17 mouse cellular contexts compared by ENCODE assay signal in the genomic region with DNA sequence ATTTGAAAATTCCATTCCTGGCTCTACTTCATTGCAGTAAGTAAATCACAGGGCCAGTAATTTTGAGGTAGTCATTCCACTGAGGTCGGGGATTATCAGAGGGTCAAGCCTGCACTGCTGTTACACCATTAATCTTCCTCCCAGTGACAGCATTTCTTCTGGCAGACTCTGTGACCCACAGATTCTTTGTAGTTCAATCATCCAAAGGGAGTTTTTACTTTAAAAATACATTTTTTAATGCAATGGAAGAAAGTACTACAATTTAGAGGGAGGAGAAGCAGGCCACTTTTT.
DNase-seq lines count a peak whose midpoint lies in the region; ATAC-seq and TF ChIP-seq lines count a peak whose summit lies in the region.
"Had no signal": no experiment of that assay in that cellular context is flagged by ENCODE, and none has a peak within 500 bp of the region (broad histone marks: within the 10 kb centered on the region; RNA-seq: fewer than 3 reads in every experiment).

No protein-coding gene starts in this region.

- TF ChIP-seq CTCF in lung, adult 2 months (IDR thresholded peaks at IDR 0.05; ENCODE audit: insufficient read depth, low read length) = no peak

- WGBS in forebrain, embryonic 12.5 days = 46% methylated on average over 1 of the region's 1 CpGs
- 73% methylated on average over 1 of the region's 1 CpGs for WGBS in forebrain, embryonic 14.5 days
- WGBS in limb, embryonic 14.5 days = 13% methylated on average over 1 of the region's 1 CpGs
- WGBS in limb, embryonic 10.5 days = 9% methylated on average over 1 of the region's 1 CpGs
- 22% methylated on average over 1 of the region's 1 CpGs for WGBS in lung, adult 2 months

- no peak overlapping the region for H3K27ac ChIP-seq in forebrain, embryonic 12.5 days
- no peak overlapping the region; the same call in 1 of the 2 replicates for H3K27ac ChIP-seq in forebrain, embryonic 14.5 days (ENCODE audit: low read depth, low read length)
- no peak overlapping the region for H3K27ac ChIP-seq in limb, embryonic 14.5 days (replicated peaks; ENCODE audit: low read depth, low read length)
- no peak overlapping the region for H3K27ac ChIP-seq in limb, embryonic 10.5 days
- H3K27ac ChIP-seq: heart, embryonic 13.5 days; limb, embryonic 13.5 days; midbrain, embryonic 13.5 days; stomach, postnatal 0 days had no signal

- DNase-seq in forebrain, embryonic 14.5 days (ENCODE audit: low spot score) = no peak
- DNase-seq in limb, embryonic 14.5 days (ENCODE audit: low spot score) = peak; percentile 4
- DNase-seq in limb, embryonic 10.5 days (ENCODE audit: low spot score) = no peak
- DNase-seq in embryo, embryonic 9.5 days (ENCODE audit: extremely low spot score) = peak; percentile 28
- DNase-seq in yolk sac, embryonic 10.5 days (ENCODE audit: low spot score) = peak; percentile 6
- no peak for DNase-seq in lung, adult 2 months
- DNase-seq: cerebellum, adult 11-12 months; cerebellum, postnatal 36 days; lung, postnatal 4 days; right cerebral cortex, postnatal 14 days; thymus, postnatal 36 days had no signal

- ATAC-seq in forebrain, embryonic 12.5 days (ENCODE audit: low FRiP score) = 0 out of 2 replicates have a peak, but pooled peaks have one; percentile 30
- no peak for ATAC-seq in forebrain, embryonic 14.5 days
- no peak for ATAC-seq in limb, embryonic 14.5 days (ENCODE audit: low FRiP score, low read depth)
- ATAC-seq: midbrain, embryonic 13.5 days had no signal

- no peaks in the 10 kb centered on the region for H3K36me3 ChIP-seq in forebrain, embryonic 12.5 days (replicated peaks)
- no peaks in the 10 kb centered on the region for H3K36me3 ChIP-seq in forebrain, embryonic 14.5 days (ENCODE audit: control insufficient read depth, insufficient read depth, low read length)
- H3K36me3 ChIP-seq in limb, embryonic 14.5 days (ENCODE audit: control insufficient read depth, insufficient read depth, low read length) = no peaks in the 10 kb centered on the region
- no peaks in the 10 kb centered on the region for H3K36me3 ChIP-seq in limb, embryonic 10.5 days
- H3K36me3 ChIP-seq: G1E; heart, embryonic 13.5 days; limb, embryonic 13.5 days; midbrain, embryonic 13.5 days had no signal

- H3K9me3 ChIP-seq in forebrain, embryonic 12.5 days = no peaks in the 10 kb centered on the region
- H3K9me3 ChIP-seq in forebrain, embryonic 14.5 days (replicated peaks; ENCODE audit: control insufficient read depth, low read length) = no peaks in the 10 kb centered on the region
- no peaks in the 10 kb centered on the region for H3K9me3 ChIP-seq in limb, embryonic 14.5 days (ENCODE audit: control insufficient read depth, low read length)
- H3K9me3 ChIP-seq in limb, embryonic 10.5 days (replicated peaks) = no peaks in the 10 kb centered on the region
- H3K9me3 ChIP-seq: G1E; heart, embryonic 13.5 days; limb, embryonic 13.5 days; midbrain, embryonic 13.5 days had no signal

- H3K4me2 ChIP-seq in forebrain, embryonic 12.5 days = no peak overlapping the region
- H3K4me2 ChIP-seq in forebrain, embryonic 14.5 days (ENCODE audit: low read length) = no peak overlapping the region
- H3K4me2 ChIP-seq in limb, embryonic 14.5 days (replicated peaks; ENCODE audit: low read depth, low read length, severe bottlenecking) = no peak overlapping the region
- H3K4me2 ChIP-seq: limb, embryonic 13.5 days; midbrain, embryonic 13.5 days had no signal

- no peak for TF ChIP-seq POLR2A in limb, embryonic 14.5 days (IDR thresholded peaks at IDR 0.05; ENCODE audit: borderline replicate concordance, extremely low read depth, insufficient read depth, insufficient read length)
- no peak for TF ChIP-seq POLR2A in lung, adult 2 months (IDR thresholded peaks at IDR 0.05; ENCODE audit: borderline replicate concordance, extremely low read depth, low read depth, low read length)

- no peak overlapping the region for H3K4me3 ChIP-seq in forebrain, embryonic 12.5 days (replicated peaks)
- H3K4me3 ChIP-seq in forebrain, embryonic 14.5 days (ENCODE audit: low read depth, low read length) = no peak overlapping the region
- no peak overlapping the region for H3K4me3 ChIP-seq in limb, embryonic 14.5 days (replicated peaks; ENCODE audit: low read length)
- no peak overlapping the region for H3K4me3 ChIP-seq in limb, embryonic 10.5 days
- H3K4me3 ChIP-seq in lung, adult 2 months (replicated peaks; ENCODE audit: extremely low read depth, low read depth, low read length) = no peak overlapping the region
- H3K4me3 ChIP-seq: heart, embryonic 13.5 days; limb, embryonic 13.5 days; midbrain, embryonic 13.5 days had no signal

- no peak overlapping the region for H3K9ac ChIP-seq in forebrain, embryonic 12.5 days
- no peak overlapping the region for H3K9ac ChIP-seq in forebrain, embryonic 14.5 days (ENCODE audit: low read length)
- H3K9ac ChIP-seq in limb, embryonic 14.5 days (ENCODE audit: low read depth, low read length, severe bottlenecking) = no peak overlapping the region
- H3K9ac ChIP-seq: heart, embryonic 13.5 days; limb, embryonic 13.5 days; midbrain, embryonic 13.5 days had no signal

- no peaks in the 10 kb centered on the region for H3K27me3 ChIP-seq in forebrain, embryonic 12.5 days
- H3K27me3 ChIP-seq in forebrain, embryonic 14.5 days (replicated peaks; ENCODE audit: control insufficient read depth, insufficient read depth, low read length) = no peaks in the 10 kb centered on the region
- H3K27me3 ChIP-seq in limb, embryonic 14.5 days (ENCODE audit: control insufficient read depth, insufficient read depth, low read length) = no peaks in the 10 kb centered on the region
- H3K27me3 ChIP-seq in limb, embryonic 10.5 days (ENCODE audit: low read depth, poor library complexity, severe bottlenecking) = no peaks in the 10 kb centered on the region
- H3K27me3 ChIP-seq: heart, embryonic 13.5 days; limb, embryonic 13.5 days; midbrain, embryonic 13.5 days had no signal

- H3K4me1 ChIP-seq in forebrain, embryonic 12.5 days = 0 out of 2 replicates have a peak, but pooled peaks cover 3% of the 10 kb centered on the region
- no peaks in the 10 kb centered on the region for H3K4me1 ChIP-seq in forebrain, embryonic 14.5 days (ENCODE audit: control insufficient read depth, insufficient read depth, low read length)
- H3K4me1 ChIP-seq in limb, embryonic 14.5 days (ENCODE audit: control insufficient read depth, insufficient read depth, low read length) = no peaks in the 10 kb centered on the region
- H3K4me1 ChIP-seq in limb, embryonic 10.5 days = peaks cover 6% of the 10 kb centered on the region
- no peaks in the 10 kb centered on the region for H3K4me1 ChIP-seq in lung, adult 2 months (ENCODE audit: control insufficient read depth, insufficient read depth, low read length)
- H3K4me1 ChIP-seq: limb, embryonic 13.5 days had no signal

Comparison
In these comparisons a context has a peak if more than half of its experiments do, and no peak if none do; other contexts are left out.
1. DNase-seq: peak in limb, embryonic 14.5 days (single experiment), embryo, embryonic 9.5 days (single experiment) and yolk sac, embryonic 10.5 days (single experiment); none in forebrain, embryonic 14.5 days (single experiment), limb, embryonic 10.5 days (single experiment) and lung, adult 2 months (single experiment).